Mouse (Mus musculus): ENCODE data around the gene Slc35c1. TPM values are rescaled to one million over a fixed set of nuclear protein-coding genes. Genes with fewer than 3 reads are reported as not detected.

The Slc35c1 gene
- polyA plus RNA-seq, 1 experiment from 2014 or later: 9.3 TPM

GRCm38 (mm10) chr2:92454166-92454565 lies 6.2 kb downstream of the Slc35c1 start:
- WGBS (ENCODE audit: insufficient replicate concordance): 88% methylated on average over 11 of the region's 11 CpGs
- no peak for DNase-seq
- H3K4me1 ChIP-seq (ENCODE audit: insufficient read depth): peaks cover 40% of the 10 kb centered on the region

GRCm38 (mm10) chr2:92451126-92451525 lies 9.2 kb downstream of the Slc35c1 start:
- no peak overlapping the region for H3K27ac ChIP-seq (ENCODE audit: low read depth)
- TF ChIP-seq EP300 (IDR thresholded peaks at IDR 0.05; ENCODE audit: low read depth) (peak; percentile 73), CTCF (IDR thresholded peaks at IDR 0.05; ENCODE audit: low read depth) (no peak)
- DNase-seq: no peak
- WGBS (ENCODE audit: insufficient replicate concordance): 61% methylated on average over 3 of the region's 3 CpGs
- ATAC-seq: no peak
- peaks cover 18% of the 10 kb centered on the region for H3K4me1 ChIP-seq (ENCODE audit: insufficient read depth)
- H3K36me3 ChIP-seq (replicated peaks; ENCODE audit: insufficient read depth, low read length): peaks cover 13% of the 10 kb centered on the region
- no peak overlapping the region for H3K9ac ChIP-seq (replicated peaks)
- no peak overlapping the region for H3K4me2 ChIP-seq (ENCODE audit: low read depth, low read length)
- H3K27me3 ChIP-seq (ENCODE audit: insufficient read depth, low read length): no peaks in the 10 kb centered on the region
- no peak overlapping the region for H3K4me3 ChIP-seq (ENCODE audit: low read depth, low read length)
- no peaks in the 10 kb centered on the region for H3K9me3 ChIP-seq (ENCODE audit: low read length)

More at GRCm38 (mm10) chr2:92454166-92454565, 6.2 kb downstream of the Slc35c1 start:
- Histone ChIP-seq H3K4me3 (ENCODE audit: low read depth, low read length) (no peak overlapping the region), H3K9ac (replicated peaks) (no peak overlapping the region), H3K36me3 (replicated peaks; ENCODE audit: insufficient read depth, low read length) (peaks cover 13% of the 10 kb centered on the region), H3K27ac (ENCODE audit: low read depth) (no peak overlapping the region), H3K27me3 (ENCODE audit: insufficient read depth, low read length) (no peaks in the 10 kb centered on the region), H3K4me2 (ENCODE audit: low read depth, low read length) (no peak overlapping the region), H3K9me3 (ENCODE audit: low read length) (no peaks in the 10 kb centered on the region)
- no peak for ATAC-seq
- TF ChIP-seq EP300 (IDR thresholded peaks at IDR 0.05; ENCODE audit: low read depth) (no peak), CTCF (IDR thresholded peaks at IDR 0.05; ENCODE audit: low read depth) (no peak)

GRCm38 (mm10) chr2:92447121-92447740 lies 13.1 kb downstream of the Slc35c1 start:
- no peaks in the 10 kb centered on the region for H3K9me3 ChIP-seq (ENCODE audit: low read length)
- H3K27ac ChIP-seq (ENCODE audit: low read depth): peak overlapping the region; percentile 56; the same call in 1 of the 2 replicates
- no peaks in the 10 kb centered on the region for H3K27me3 ChIP-seq (ENCODE audit: insufficient read depth, low read length)
- peaks cover 24% of the 10 kb centered on the region for H3K4me1 ChIP-seq (ENCODE audit: insufficient read depth)
- H3K36me3 ChIP-seq (replicated peaks; ENCODE audit: insufficient read depth, low read length): no peaks in the 10 kb centered on the region
- ATAC-seq: no peak
- no peak overlapping the region for H3K4me3 ChIP-seq (ENCODE audit: low read depth, low read length)
- TF ChIP-seq EP300 (IDR thresholded peaks at IDR 0.05; ENCODE audit: low read depth) (no peak), CTCF (IDR thresholded peaks at IDR 0.05; ENCODE audit: low read depth) (0 out of 2 replicates have a peak, but pooled peaks have one; percentile 18)
- no peak overlapping the region for H3K9ac ChIP-seq (replicated peaks)
- no peak for DNase-seq
- WGBS (ENCODE audit: insufficient replicate concordance): 70% methylated on average over 7 of the region's 7 CpGs
- no peak overlapping the region for H3K4me2 ChIP-seq (ENCODE audit: low read depth, low read length)

DNA sequence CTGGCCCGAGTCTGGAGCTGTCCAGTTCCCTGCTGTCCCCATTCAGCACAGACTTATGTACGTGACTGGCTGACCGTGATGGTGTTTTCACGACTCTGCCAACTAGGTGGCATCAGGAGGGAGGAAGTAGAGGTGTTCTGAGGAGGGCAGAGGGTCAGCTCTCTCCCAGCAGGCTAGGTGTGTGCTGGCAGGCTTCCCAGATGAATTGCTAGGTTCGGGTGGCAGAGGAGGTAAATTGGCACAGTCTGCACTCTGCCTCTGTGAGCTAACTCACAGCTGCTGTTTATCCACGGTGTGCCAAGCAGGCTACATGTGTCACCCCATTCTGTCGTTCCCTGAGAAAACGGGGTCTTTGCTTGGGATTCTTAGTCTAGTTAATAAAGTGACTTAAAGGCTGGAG lies 13.7 kb downstream of the Slc35c1 start:
- no peak for DNase-seq
- Histone ChIP-seq H3K4me2 (ENCODE audit: low read depth, low read length) (no peak overlapping the region), H3K27me3 (ENCODE audit: insufficient read depth, low read length) (no peaks in the 10 kb centered on the region), H3K36me3 (replicated peaks; ENCODE audit: insufficient read depth, low read length) (no peaks in the 10 kb centered on the region), H3K9ac (replicated peaks) (no peak overlapping the region), H3K9me3 (ENCODE audit: low read length) (no peaks in the 10 kb centered on the region), H3K27ac (ENCODE audit: low read depth) (peak overlapping the region; percentile 56), H3K4me3 (ENCODE audit: low read depth, low read length) (no peak overlapping the region), H3K4me1 (ENCODE audit: insufficient read depth) (peaks cover 24% of the 10 kb centered on the region)
- peak; percentile 46 for ATAC-seq
- WGBS (ENCODE audit: insufficient replicate concordance): 62% methylated on average over 8 of the region's 8 CpGs
- TF ChIP-seq CTCF (IDR thresholded peaks at IDR 0.05; ENCODE audit: low read depth): no peak
- no peak for TF ChIP-seq EP300 (IDR thresholded peaks at IDR 0.05; ENCODE audit: low read depth)

DNA sequence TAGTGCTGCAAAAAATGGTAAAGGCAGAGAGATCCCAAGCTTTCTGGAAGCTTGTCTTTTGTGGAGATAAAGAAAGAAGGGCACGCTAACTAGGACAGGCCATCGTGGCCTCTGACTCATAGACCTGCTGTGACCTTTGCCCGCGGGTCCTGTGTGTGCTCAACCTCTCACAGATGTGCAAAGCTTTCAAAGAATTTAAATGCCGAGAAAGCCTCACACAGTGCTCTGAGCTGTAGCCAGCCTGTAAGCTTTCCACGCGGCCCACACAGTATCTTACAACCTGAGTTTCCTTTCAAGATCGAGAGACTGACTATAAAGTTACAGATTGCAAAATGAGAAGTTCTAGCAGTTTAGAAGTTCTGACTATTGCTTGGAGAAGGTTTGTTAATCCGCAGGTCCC lies 14.4 kb downstream of the Slc35c1 start:
- peaks cover 24% of the 10 kb centered on the region for H3K4me1 ChIP-seq (ENCODE audit: insufficient read depth)
- TF ChIP-seq EP300 (IDR thresholded peaks at IDR 0.05; ENCODE audit: low read depth) (0 out of 2 replicates have a peak, but pooled peaks have one; percentile 31), CTCF (IDR thresholded peaks at IDR 0.05; ENCODE audit: low read depth) (no peak)
- no peak overlapping the region for H3K4me3 ChIP-seq (ENCODE audit: low read depth, low read length)
- DNase-seq (peak; percentile 66), ATAC-seq (peak; percentile 78)
- WGBS (ENCODE audit: insufficient replicate concordance): 49% methylated on average over 9 of the region's 9 CpGs
- no peaks in the 10 kb centered on the region for H3K36me3 ChIP-seq (replicated peaks; ENCODE audit: insufficient read depth, low read length)
- no peaks in the 10 kb centered on the region for H3K9me3 ChIP-seq (ENCODE audit: low read length)
- H3K4me2 ChIP-seq (ENCODE audit: low read depth, low read length): no peak overlapping the region
- H3K27ac ChIP-seq (ENCODE audit: low read depth): peak overlapping the region; percentile 56
- no peak overlapping the region for H3K9ac ChIP-seq (replicated peaks)
- no peaks in the 10 kb centered on the region for H3K27me3 ChIP-seq (ENCODE audit: insufficient read depth, low read length)

DNA sequence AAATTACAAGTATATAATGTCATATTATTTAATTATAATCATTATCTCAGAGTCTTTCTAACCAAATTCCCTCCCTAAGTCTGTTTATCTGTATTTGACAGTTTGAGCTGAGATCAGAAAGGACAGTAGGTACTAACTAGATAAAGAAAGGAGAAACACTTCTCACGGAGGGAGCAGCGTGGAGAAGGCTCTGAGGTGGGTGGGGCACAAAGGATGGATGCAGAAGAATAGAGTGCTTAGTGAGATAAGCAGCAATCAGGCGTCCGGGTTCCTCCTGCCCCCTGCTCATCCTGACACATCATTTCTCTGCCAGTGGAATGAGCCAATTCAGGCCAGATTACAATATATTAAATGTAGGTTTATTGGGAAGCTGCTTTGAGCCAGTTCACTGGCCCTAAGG lies 16.0 kb downstream of the Slc35c1 start:
- 37% methylated on average over 4 of the region's 4 CpGs for WGBS (ENCODE audit: insufficient replicate concordance)
- Histone ChIP-seq H3K4me3 (ENCODE audit: low read depth, low read length) (no peak overlapping the region), H3K36me3 (replicated peaks; ENCODE audit: insufficient read depth, low read length) (no peaks in the 10 kb centered on the region), H3K9me3 (ENCODE audit: low read length) (no peaks in the 10 kb centered on the region), H3K9ac (replicated peaks) (no peak overlapping the region), H3K27me3 (ENCODE audit: insufficient read depth, low read length) (no peaks in the 10 kb centered on the region), H3K27ac (ENCODE audit: low read depth) (no peak overlapping the region), H3K4me1 (ENCODE audit: insufficient read depth) (peaks cover 24% of the 10 kb centered on the region), H3K4me2 (ENCODE audit: low read depth, low read length) (no peak overlapping the region)
- no peak for TF ChIP-seq CTCF (IDR thresholded peaks at IDR 0.05; ENCODE audit: low read depth)
- peak; percentile 94 for TF ChIP-seq EP300 (IDR thresholded peaks at IDR 0.05; ENCODE audit: low read depth)
- DNase-seq: no peak
- peak; percentile 62 for ATAC-seq

Measured in liver, postnatal 0 days (tissue).